Mouse (Mus musculus) lung, adult 2 months (tissue): Measurements from ENCODE around the gene Cyb5d1.

Source experiments
- CTCF ChIP-seq: fragments of 200-500 bp; IDR thresholded peaks from 2 replicates; pipeline ENCODE4 v1.5.1; 2011; ENCODE audit warnings: mild to moderate bottlenecking, low read length, control low read depth; ENCODE audit not compliant: insufficient read depth
- POLR2A ChIP-seq: fragments of 200-500 bp; IDR thresholded peaks from 2 replicates; pipeline ENCODE4 v1.6.1; 2011; ENCODE audit warnings: low read depth, mild to moderate bottlenecking, control low read depth, low read length, borderline replicate concordance; ENCODE audit errors: extremely low read depth

DNA sequence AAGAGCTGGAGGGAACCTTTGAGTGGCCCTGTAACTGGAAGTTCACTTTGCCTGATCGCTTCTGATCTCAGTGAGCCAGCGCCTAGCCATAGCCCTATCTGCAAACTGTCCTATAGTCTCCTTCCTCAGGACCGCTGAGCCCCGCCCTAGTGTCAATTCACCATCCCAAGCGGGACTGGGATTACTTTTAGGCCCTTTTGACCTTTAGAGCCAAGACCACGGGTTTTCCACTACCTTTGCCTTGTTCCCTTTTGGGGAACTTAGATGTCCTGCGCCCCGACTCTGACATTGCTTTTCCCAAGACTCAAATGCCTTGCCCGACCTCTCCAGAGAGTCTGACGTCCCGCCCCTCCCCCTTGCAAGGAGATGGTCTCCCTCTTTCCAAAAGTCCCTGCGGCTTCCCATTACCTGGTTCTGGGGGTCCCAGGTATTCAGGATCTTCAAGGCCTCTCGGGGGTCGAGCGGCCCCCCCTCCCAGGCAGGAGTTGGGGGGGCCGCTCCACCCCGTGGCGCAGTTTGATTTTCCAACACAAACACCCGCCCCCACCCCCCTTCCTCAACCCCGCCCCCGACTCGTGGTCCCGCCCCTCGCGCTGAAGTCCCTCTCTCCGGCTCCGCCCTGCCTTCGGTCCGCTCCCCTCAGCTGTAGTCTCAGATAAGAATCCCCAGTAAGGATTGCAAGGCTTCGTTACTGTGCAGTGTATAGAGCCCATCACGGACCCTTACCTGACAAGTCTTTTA, 24.6 kb upstream of the Cyb5d1 start:
- TF ChIP-seq CTCF (no peak), POLR2A (peak; percentile 34; the same call in 1 of the 2 replicates)
